In the genomic region with DNA sequence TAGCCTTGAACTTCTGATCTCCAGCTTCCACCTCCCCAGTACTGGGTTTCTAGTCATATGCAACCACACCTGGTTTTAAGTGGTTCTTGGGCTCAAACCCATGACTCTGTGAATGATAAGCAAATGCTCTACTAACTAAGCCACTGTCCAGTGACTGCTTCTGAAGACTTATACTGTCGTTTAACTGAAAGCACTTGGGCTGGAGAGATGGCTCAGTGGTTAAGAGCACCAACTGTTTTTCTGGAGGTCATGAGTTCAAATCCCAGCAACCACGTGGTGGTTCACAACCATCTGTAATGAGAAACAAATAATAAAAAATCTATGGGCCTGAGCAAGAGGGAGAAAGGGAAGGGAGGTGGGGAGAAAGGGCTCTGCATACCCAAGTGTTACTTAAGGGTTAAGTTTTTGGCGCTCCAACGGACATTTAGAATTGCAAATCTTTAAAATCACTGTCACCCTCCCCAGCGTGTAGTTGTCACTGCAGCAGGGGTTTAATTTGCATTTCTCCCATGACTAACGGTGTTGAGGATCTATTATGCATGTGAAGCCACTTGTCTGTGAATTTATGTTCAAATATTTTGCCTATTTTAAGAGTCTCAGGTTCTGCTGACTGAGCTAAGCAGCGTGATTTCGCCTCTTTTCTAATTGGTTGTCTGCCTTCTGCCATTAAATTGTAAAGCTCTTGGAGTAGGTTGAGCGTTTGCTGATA, we compare ENCODE assay signal across 14 mouse cellular contexts. TPM values are rescaled to one million over a fixed set of nuclear protein-coding genes. Genes with fewer than 3 reads are reported as not detected.
DNase-seq lines count a peak whose midpoint lies in the region; ATAC-seq and TF ChIP-seq lines count a peak whose summit lies in the region.
"Had no signal": no experiment of that assay in that cellular context is flagged by ENCODE, and none has a peak within 500 bp of the region (broad histone marks: within the 10 kb centered on the region; RNA-seq: fewer than 3 reads in every experiment).

No protein-coding gene starts in this region.

- peak; percentile 24 for DNase-seq in intestine, embryonic 14.5 days (ENCODE audit: low spot score)
- DNase-seq in brain, adult 2 months (ENCODE audit: low read depth, low spot score) = peak; percentile 17
- DNase-seq in embryonic facial prominence, embryonic 10.5 days (ENCODE audit: low spot score) = no peak
- no peak for DNase-seq in ovary, postnatal 36 days (ENCODE audit: low spot score)
- no peak for DNase-seq in ovary, postnatal 10 days (ENCODE audit: low spot score)
- DNase-seq: cerebellum, adult 9-11 months; kidney, adult 9 months; lung, postnatal 10 days; thymus, adult 18-20 months had no signal

- no peak for ATAC-seq in intestine, embryonic 14.5 days (replicated peaks; ENCODE audit: low FRiP score, low TSS enrichment, low read depth)
- no peak for ATAC-seq in intestine, postnatal 0 days
- peak; percentile 88 for ATAC-seq in forebrain, embryonic 15.5 days (replicated peaks)
- peak; percentile 49 for ATAC-seq in midbrain, embryonic 16.5 days

- no peaks in the 10 kb centered on the region for H3K36me3 ChIP-seq in intestine, embryonic 14.5 days (ENCODE audit: control insufficient read depth, insufficient read depth, low read length)
- no peaks in the 10 kb centered on the region for H3K36me3 ChIP-seq in intestine, postnatal 0 days (ENCODE audit: control insufficient read depth, insufficient read depth)
- no peaks in the 10 kb centered on the region for H3K36me3 ChIP-seq in forebrain, embryonic 15.5 days
- H3K36me3 ChIP-seq in midbrain, embryonic 16.5 days (ENCODE audit: control insufficient read depth, insufficient read depth, low read length) = no peaks in the 10 kb centered on the region
- no peaks in the 10 kb centered on the region for H3K36me3 ChIP-seq in embryonic facial prominence, embryonic 10.5 days (replicated peaks)
- H3K36me3 ChIP-seq: heart, embryonic 12.5 days had no signal

- no peaks in the 10 kb centered on the region for H3K4me1 ChIP-seq in intestine, embryonic 14.5 days (replicated peaks; ENCODE audit: control insufficient read depth, insufficient read depth, low read length)
- no peaks in the 10 kb centered on the region for H3K4me1 ChIP-seq in intestine, postnatal 0 days (replicated peaks; ENCODE audit: control insufficient read depth, insufficient read depth, low read length)
- H3K4me1 ChIP-seq in forebrain, embryonic 15.5 days = peaks cover 14% of the 10 kb centered on the region
- no peaks in the 10 kb centered on the region for H3K4me1 ChIP-seq in midbrain, embryonic 16.5 days (ENCODE audit: control insufficient read depth, insufficient read depth, low read length)
- peaks cover 11% of the 10 kb centered on the region for H3K4me1 ChIP-seq in embryonic facial prominence, embryonic 10.5 days

- 42% methylated on average over 9 of the region's 9 CpGs for WGBS in intestine, embryonic 14.5 days
- WGBS in intestine, postnatal 0 days = 59% methylated on average over 9 of the region's 9 CpGs
- WGBS in forebrain, embryonic 15.5 days = 16% methylated on average over 9 of the region's 9 CpGs
- WGBS in midbrain, embryonic 16.5 days = 20% methylated on average over 9 of the region's 9 CpGs
- WGBS in embryonic facial prominence, embryonic 10.5 days = 47% methylated on average over 9 of the region's 9 CpGs

- no peak for TF ChIP-seq CTCF in intestine, postnatal 0 days (IDR thresholded peaks at IDR 0.05; ENCODE audit: low read depth)

- no peak overlapping the region for H3K9ac ChIP-seq in intestine, embryonic 14.5 days (ENCODE audit: low read length)
- H3K9ac ChIP-seq in intestine, postnatal 0 days (ENCODE audit: low read depth, low read length) = no peak overlapping the region
- no peak overlapping the region for H3K9ac ChIP-seq in forebrain, embryonic 15.5 days (replicated peaks)
- H3K9ac ChIP-seq in midbrain, embryonic 16.5 days (ENCODE audit: low read depth, low read length) = no peak overlapping the region
- H3K9ac ChIP-seq: heart, embryonic 12.5 days; liver, embryonic 14.5 days had no signal

- H3K4me3 ChIP-seq in intestine, embryonic 14.5 days (ENCODE audit: low read depth, low read length) = no peak overlapping the region
- H3K4me3 ChIP-seq in intestine, postnatal 0 days (ENCODE audit: low read depth, low read length) = no peak overlapping the region
- H3K4me3 ChIP-seq in forebrain, embryonic 15.5 days = no peak overlapping the region
- H3K4me3 ChIP-seq in midbrain, embryonic 16.5 days (ENCODE audit: low read depth, low read length) = no peak overlapping the region
- no peak overlapping the region for H3K4me3 ChIP-seq in embryonic facial prominence, embryonic 10.5 days
- H3K4me3 ChIP-seq: heart, embryonic 12.5 days had no signal

- no peaks in the 10 kb centered on the region for H3K9me3 ChIP-seq in intestine, embryonic 14.5 days (ENCODE audit: control insufficient read depth, low read length)
- H3K9me3 ChIP-seq in intestine, postnatal 0 days (ENCODE audit: control insufficient read depth) = no peaks in the 10 kb centered on the region
- no peaks in the 10 kb centered on the region for H3K9me3 ChIP-seq in forebrain, embryonic 15.5 days
- no peaks in the 10 kb centered on the region for H3K9me3 ChIP-seq in midbrain, embryonic 16.5 days (replicated peaks; ENCODE audit: control insufficient read depth, low read length, poor library complexity, severe bottlenecking)
- H3K9me3 ChIP-seq in embryonic facial prominence, embryonic 10.5 days = no peaks in the 10 kb centered on the region
- H3K9me3 ChIP-seq: heart, embryonic 12.5 days had no signal

- no peak overlapping the region for H3K27ac ChIP-seq in intestine, embryonic 14.5 days (ENCODE audit: low read depth)
- no peak overlapping the region for H3K27ac ChIP-seq in intestine, postnatal 0 days (ENCODE audit: low read depth, low read length)
- H3K27ac ChIP-seq in forebrain, embryonic 15.5 days (replicated peaks) = peak overlapping the region; percentile 65
- no peak overlapping the region for H3K27ac ChIP-seq in midbrain, embryonic 16.5 days (ENCODE audit: low read length)
- no peak overlapping the region for H3K27ac ChIP-seq in embryonic facial prominence, embryonic 10.5 days (replicated peaks)
- H3K27ac ChIP-seq: liver, embryonic 14.5 days had no signal

- no peak overlapping the region for H3K4me2 ChIP-seq in intestine, embryonic 14.5 days (ENCODE audit: low read length)
- no peak overlapping the region for H3K4me2 ChIP-seq in intestine, postnatal 0 days (replicated peaks; ENCODE audit: low read depth)
- 0 out of 2 replicates have a peak overlapping the region, but pooled peaks have one; percentile 0 for H3K4me2 ChIP-seq in forebrain, embryonic 15.5 days (replicated peaks)
- peak overlapping the region; percentile 18; the same call in 1 of the 2 replicates for H3K4me2 ChIP-seq in midbrain, embryonic 16.5 days (ENCODE audit: low read length)
- H3K4me2 ChIP-seq: heart, embryonic 12.5 days had no signal

- H3K27me3 ChIP-seq in intestine, embryonic 14.5 days (replicated peaks; ENCODE audit: control insufficient read depth, insufficient read depth, low read length) = no peaks in the 10 kb centered on the region
- H3K27me3 ChIP-seq in intestine, postnatal 0 days (replicated peaks; ENCODE audit: control insufficient read depth, insufficient read depth, low read length) = no peaks in the 10 kb centered on the region
- H3K27me3 ChIP-seq in forebrain, embryonic 15.5 days = no peaks in the 10 kb centered on the region
- no peaks in the 10 kb centered on the region for H3K27me3 ChIP-seq in midbrain, embryonic 16.5 days (ENCODE audit: control insufficient read depth, insufficient read depth, low read depth, low read length)
- H3K27me3 ChIP-seq in embryonic facial prominence, embryonic 10.5 days (replicated peaks; ENCODE audit: low read depth, poor library complexity, severe bottlenecking) = no peaks in the 10 kb centered on the region
- H3K27me3 ChIP-seq: heart, embryonic 12.5 days had no signal

RNA-seq across cellular contexts. Expression of a gene that starts 58.4 kb away (rescaled TPM):
- 234 and 237 TPM in 2 replicates for polyA plus RNA-seq in intestine, embryonic 14.5 days (2014; fragmentation: Nextera tagmentation; extraction: Ambion mirVana)
- 86.7 and 87.8 TPM in 2 replicates for polyA plus RNA-seq in intestine, postnatal 0 days (2015; fragmentation: Nextera tagmentation; extraction: Ambion mirVana)
- polyA plus RNA-seq in forebrain, embryonic 15.5 days (2015; fragmentation: Nextera tagmentation; extraction: Ambion mirVana) = 231 and 237 TPM in 2 replicates
- 113 and 132 TPM in 2 replicates for polyA plus RNA-seq in midbrain, embryonic 16.5 days (2015; fragmentation: Nextera tagmentation; extraction: Ambion mirVana)
- polyA plus RNA-seq in embryonic facial prominence, embryonic 10.5 days (2016; fragmentation: Nextera tagmentation; extraction: Ambion mirVana) = 264 and 283 TPM in 2 replicates

Comparison
In these comparisons a context has a peak if more than half of its experiments do, and no peak if none do; other contexts are left out.
1. ATAC-seq: peak in forebrain, embryonic 15.5 days (single experiment) and midbrain, embryonic 16.5 days (single experiment); none in intestine, embryonic 14.5 days (single experiment) and intestine, postnatal 0 days (single experiment).
2. DNase-seq: peak in intestine, embryonic 14.5 days (single experiment) and brain, adult 2 months (single experiment); none in embryonic facial prominence, embryonic 10.5 days (single experiment), ovary, postnatal 36 days (single experiment) and ovary, postnatal 10 days (single experiment).
3. H3K4me2 ChIP-seq: peak in forebrain, embryonic 15.5 days (single experiment) and midbrain, embryonic 16.5 days (single experiment); none in intestine, embryonic 14.5 days (single experiment) and intestine, postnatal 0 days (single experiment).